Mouse (Mus musculus): ENCODE measurements around the gene Lgr4. TPM values are rescaled to one million over a fixed set of nuclear protein-coding genes. Genes with fewer than 3 reads are reported as not detected.

Gene Lgr4
- polyA plus RNA-seq, 1 experiment = 44.2 TPM

Other genes with a start within 250 kb of the Lgr4 start
- gene Bdnf, start 242.9 kb upstream of the Lgr4 start, polyA plus RNA-seq (2012; rRNA removed) = 0.03 and 0.04 TPM in 2 replicates
- 8.0 and 9.6 TPM in 2 replicates for gene Lin7c, start 26.8 kb upstream of the Lgr4 start, polyA plus RNA-seq (2012; rRNA removed)
- gene Ccdc34, start 100.2 kb downstream of the Lgr4 start, polyA plus RNA-seq (2012; rRNA removed) = 13.3 and 14.1 TPM in 2 replicates